Mouse (Mus musculus) forebrain, embryonic 13.5 days (tissue): ENCODE measurements around the gene Coro1b. TPM values are rescaled to one million over a fixed set of nuclear protein-coding genes. Genes with fewer than 3 reads are reported as not detected.
A peak's percentile ranks its signal among the peaks of the same experiment; 100 is the strongest.

Experiments used
- ATAC-seq: fragments of 200-750 bp; cut with Nextera tagmentation; 2 replicates; pipeline ENCODE4 v1.8.0; 2017
- H3K27ac ChIP-seq: fragments of 300-500 bp; sonication (generic); 2 replicates; pipeline ENCODE4 v1.5.1; 2015; ENCODE audit warnings: inconsistent platforms, mild to moderate bottlenecking, moderate library complexity
- H3K27me3 ChIP-seq: fragments of 300-500 bp; sonication (generic); 2 replicates; pipeline ENCODE4 v1.6.1; 2015; ENCODE audit warnings: mild to moderate bottlenecking, inconsistent platforms
- H3K36me3 ChIP-seq: fragments of 300-500 bp; sonication (generic); 2 replicates; pipeline ENCODE4 v1.6.1; 2015; ENCODE audit warnings: mild to moderate bottlenecking, inconsistent platforms; ENCODE audit not compliant: poor library complexity, severe bottlenecking
- H3K4me1 ChIP-seq: fragments of 300-500 bp; sonication (generic); 2 replicates; pipeline ENCODE4 v1.6.1; 2015; ENCODE audit warnings: inconsistent platforms
- H3K4me2 ChIP-seq: fragments of 300-500 bp; sonication (generic); 2 replicates; pipeline ENCODE4 v1.6.1; 2015; ENCODE audit warnings: inconsistent platforms, mild to moderate bottlenecking, moderate library complexity
- H3K4me3 ChIP-seq: fragments of 300-500 bp; sonication (generic); 2 replicates; pipeline ENCODE4 v1.5.1; 2015; ENCODE audit warnings: mild to moderate bottlenecking, inconsistent platforms
- H3K9ac ChIP-seq: fragments of 300-500 bp; sonication (generic); 2 replicates; pipeline ENCODE4 v1.6.1; 2015; ENCODE audit warnings: mild to moderate bottlenecking, inconsistent platforms
- H3K9me3 ChIP-seq: fragments of 300-500 bp; sonication (generic); replicated peaks from 2 replicates; pipeline ENCODE4 v1.6.1; 2016; ENCODE audit warnings: inconsistent platforms
- WGBS: fragments of 180-500 bp; shearing (Covaris S2); methylation state at CpG from one replicate; pipeline ENCODE4 v1.1.7; 2015; 5-methylcytosine and 5-hydroxymethylcytosine counted together
- polyA plus RNA-seq: library from polyadenylated mRNA; unstranded; fragments of >200 nt; fragmentation: Nextera tagmentation; extraction: Ambion mirVana; gene quantifications from 2 replicates; pipeline ENCODE4 v1.2.1, GENCODE M21; 2015

The Coro1b gene
- polyA plus RNA-seq, 1 experiment from 2014 or later = 126 TPM

DNA sequence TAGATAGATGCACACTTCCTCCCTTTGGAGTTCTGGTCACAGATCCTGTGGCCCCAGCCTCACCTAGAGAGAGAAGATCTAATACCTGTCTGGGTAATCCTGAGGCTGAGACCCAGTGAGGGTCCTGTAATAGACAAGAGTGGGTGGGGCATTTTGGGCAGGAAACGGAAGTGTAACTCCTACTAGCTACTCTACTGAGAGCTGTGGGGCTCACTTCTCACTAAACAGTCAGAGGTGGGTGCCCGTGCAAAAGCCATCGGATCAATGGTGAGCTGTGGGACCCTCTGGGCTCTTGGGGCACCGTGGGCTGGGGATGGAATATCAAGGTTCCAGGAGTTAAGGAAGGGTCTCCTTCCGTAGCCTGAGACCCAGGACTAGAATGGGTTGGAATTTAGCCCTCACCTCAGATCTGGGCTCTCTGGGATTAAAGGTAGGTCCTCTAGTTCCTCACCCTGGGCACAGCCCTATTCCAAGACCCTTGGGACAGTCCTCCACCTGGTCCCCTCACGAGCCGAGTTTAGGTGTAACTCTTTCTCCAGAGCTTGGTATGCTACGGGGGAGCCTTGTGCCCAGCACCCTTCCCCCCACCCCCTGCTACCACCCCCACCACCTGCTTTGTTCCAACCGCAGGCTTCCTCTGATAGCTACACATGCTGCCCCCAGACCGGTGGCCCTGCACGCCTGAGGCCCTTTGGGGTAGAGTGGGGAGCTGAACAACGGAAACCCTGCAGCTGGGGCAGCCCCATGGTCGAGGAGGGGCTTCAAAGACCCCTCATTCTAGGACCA, 6.2 kb downstream of the Coro1b start:
- no peak overlapping the region; the same call in 1 of the 2 replicates for H3K27ac ChIP-seq
- H3K9me3 ChIP-seq = no peaks in the 10 kb centered on the region
- peaks cover 5% of the 10 kb centered on the region for H3K4me1 ChIP-seq
- no peaks in the 10 kb centered on the region for H3K27me3 ChIP-seq
- no peak overlapping the region for H3K4me3 ChIP-seq
- H3K4me2 ChIP-seq = no peak overlapping the region
- 85% methylated on average over 13 of the region's 13 CpGs for WGBS
- H3K9ac ChIP-seq = no peak overlapping the region
- H3K36me3 ChIP-seq = peaks cover 87% of the 10 kb centered on the region
- 0 out of 2 replicates have a peak, but pooled peaks have one; percentile 14 for ATAC-seq

DNA sequence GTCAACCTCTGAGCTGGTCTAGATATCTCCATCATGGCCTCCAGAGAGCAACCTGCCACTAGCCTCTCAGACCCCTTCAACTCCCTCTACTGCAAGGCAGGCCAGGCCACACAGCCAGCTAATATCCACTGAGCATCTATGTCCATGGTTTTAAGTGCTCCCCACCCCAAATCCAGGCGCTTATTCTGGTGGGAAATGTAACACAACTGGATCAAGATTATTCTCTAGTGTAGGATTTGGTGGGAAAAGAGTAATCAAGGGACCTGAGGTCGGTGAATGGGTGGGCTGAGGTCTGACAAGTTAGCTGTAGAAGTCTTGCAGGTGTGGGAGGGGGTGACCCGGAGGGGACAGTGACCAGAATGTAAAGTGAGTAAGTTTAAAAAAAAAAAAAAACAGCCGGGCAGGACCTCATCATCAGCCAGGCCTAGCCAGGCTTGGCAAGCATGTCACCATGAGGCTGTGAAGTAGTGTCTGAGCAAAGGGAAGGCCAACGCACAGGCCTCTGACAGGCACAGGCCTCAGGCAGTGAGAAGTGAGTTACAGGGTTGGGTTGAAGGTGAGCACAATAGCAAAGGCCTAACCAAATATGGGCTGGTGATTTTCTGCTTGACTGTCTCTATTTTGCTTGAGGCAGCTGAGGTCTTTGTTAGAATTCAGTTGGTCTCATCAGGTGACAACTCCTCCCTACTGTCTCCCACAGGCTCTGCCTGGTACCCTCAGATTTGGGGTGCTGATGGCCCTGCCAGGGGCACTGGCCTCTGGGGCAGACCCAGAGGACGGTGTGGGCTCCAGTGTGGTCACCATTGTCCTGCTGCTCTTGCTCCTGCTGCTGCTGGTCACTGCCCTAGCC, 7.0 kb downstream of the Coro1b start:
- no peak overlapping the region for H3K9ac ChIP-seq
- no peaks in the 10 kb centered on the region for H3K27me3 ChIP-seq
- no peaks in the 10 kb centered on the region for H3K4me1 ChIP-seq
- WGBS = 67% methylated on average over 6 of the region's 6 CpGs
- H3K27ac ChIP-seq = no peak overlapping the region; the same call in 1 of the 2 replicates
- no peak for ATAC-seq
- H3K4me2 ChIP-seq = no peak overlapping the region
- H3K36me3 ChIP-seq = peaks cover 86% of the 10 kb centered on the region
- H3K9me3 ChIP-seq = no peaks in the 10 kb centered on the region
- no peak overlapping the region for H3K4me3 ChIP-seq

- H3K27me3 ChIP-seq = no peaks in the 10 kb centered on the region
- no peak overlapping the region; the same call in 1 of the 2 replicates for H3K27ac ChIP-seq
- H3K4me2 ChIP-seq = no peak overlapping the region
- no peak overlapping the region for H3K4me3 ChIP-seq
- peaks cover 86% of the 10 kb centered on the region for H3K36me3 ChIP-seq
- ATAC-seq = no peak
- H3K9me3 ChIP-seq = no peaks in the 10 kb centered on the region
- WGBS = 69% methylated on average over 18 of the region's 20 CpGs
- no peaks in the 10 kb centered on the region for H3K4me1 ChIP-seq
- no peak overlapping the region for H3K9ac ChIP-seq
These were observed 7.7 kb downstream of the Coro1b start for GRCm38 (mm10) chr19:4156073-4156579.

DNA sequence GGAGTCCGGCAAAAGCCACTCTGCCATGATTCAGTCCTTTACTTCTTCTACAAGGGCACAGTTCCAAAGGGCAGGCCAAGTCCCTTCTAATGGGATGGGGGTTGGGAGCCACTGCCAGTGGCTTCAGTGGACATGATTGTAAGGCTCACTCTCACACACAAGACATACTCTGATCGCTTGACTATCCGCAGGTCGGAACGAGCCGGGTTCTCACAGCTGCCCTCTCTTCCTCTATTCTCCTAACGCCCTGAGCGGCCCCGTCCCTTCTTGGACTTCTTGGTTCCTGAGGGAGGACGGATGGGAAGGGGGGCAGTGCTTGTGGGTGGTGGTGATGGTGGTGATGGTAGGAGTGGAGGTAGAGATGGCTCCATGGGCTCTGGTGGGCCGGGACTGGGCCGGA, 8.4 kb downstream of the Coro1b start:
- no peak overlapping the region for H3K4me2 ChIP-seq
- H3K27me3 ChIP-seq = no peaks in the 10 kb centered on the region
- no peak for ATAC-seq
- no peaks in the 10 kb centered on the region for H3K4me1 ChIP-seq
- H3K9me3 ChIP-seq = no peaks in the 10 kb centered on the region
- H3K27ac ChIP-seq = no peak overlapping the region
- H3K4me3 ChIP-seq = no peak overlapping the region
- H3K9ac ChIP-seq = no peak overlapping the region
- H3K36me3 ChIP-seq = peaks cover 88% of the 10 kb centered on the region
- WGBS = 90% methylated on average over 12 of the region's 12 CpGs

GRCm38 (mm10) chr19:4159049-4159448, 10.6 kb downstream of the Coro1b start:
- no peak for ATAC-seq
- no peaks in the 10 kb centered on the region for H3K27me3 ChIP-seq
- no peak overlapping the region for H3K4me2 ChIP-seq
- peaks cover 13% of the 10 kb centered on the region for H3K4me1 ChIP-seq
- H3K27ac ChIP-seq = no peak overlapping the region
- H3K9me3 ChIP-seq = no peaks in the 10 kb centered on the region
- H3K36me3 ChIP-seq = peaks cover 67% of the 10 kb centered on the region
- no peak overlapping the region for H3K9ac ChIP-seq
- no peak overlapping the region for H3K4me3 ChIP-seq
- WGBS = 94% methylated on average over 8 of the region's 8 CpGs

GRCm38 (mm10) chr19:4162646-4163542, 14.5 kb downstream of the Coro1b start, which contains the start of gene Rps6kb2:
TSS of gene Rps6kb2 (minus strand) at chr19:4163354.
- Histone ChIP-seq H3K4me1 (peaks cover 13% of the 10 kb centered on the region), H3K4me2 (peak within 1 kb of the TSS; percentile 86), H3K9me3 (no peaks in the 10 kb centered on the region), H3K36me3 (peaks cover 39% of the 10 kb centered on the region), H3K27ac (peak within 1 kb of the TSS; percentile 74; the same call in 1 of the 2 replicates), H3K4me3 (peak within 1 kb of the TSS; percentile 66), H3K27me3 (no peaks in the 10 kb centered on the region), H3K9ac (peak within 1 kb of the TSS; percentile 80)
- WGBS = 7% methylated on average over 42 of the region's 42 CpGs
- ATAC-seq = peak; percentile 90

GRCm38 (mm10) chr19:4163543-4163887, 15.1 kb downstream of the Coro1b start:
- Histone ChIP-seq H3K36me3 (peaks cover 33% of the 10 kb centered on the region), H3K9me3 (no peaks in the 10 kb centered on the region), H3K4me1 (peaks cover 13% of the 10 kb centered on the region), H3K9ac (peak overlapping the region; percentile 80), H3K4me3 (peak overlapping the region; percentile 66), H3K4me2 (peak overlapping the region; percentile 86), H3K27me3 (no peaks in the 10 kb centered on the region), H3K27ac (peak overlapping the region; percentile 74; the same call in 1 of the 2 replicates)
- WGBS = 30% methylated on average over 4 of the region's 4 CpGs
- no peak; the same call in 1 of the 2 replicates for ATAC-seq

GRCm38 (mm10) chr19:4164100-4164499, 15.7 kb downstream of the Coro1b start:
- H3K9ac ChIP-seq = no peak overlapping the region
- H3K9me3 ChIP-seq = no peaks in the 10 kb centered on the region
- no peak overlapping the region; the same call in 1 of the 2 replicates for H3K27ac ChIP-seq
- H3K4me1 ChIP-seq = peaks cover 15% of the 10 kb centered on the region
- no peak for ATAC-seq
- no peak overlapping the region for H3K4me3 ChIP-seq
- 89% methylated on average over 3 of the region's 3 CpGs for whole genome bisulfite sequencing
- H3K36me3 ChIP-seq = peaks cover 27% of the 10 kb centered on the region
- no peak overlapping the region for H3K4me2 ChIP-seq
- no peaks in the 10 kb centered on the region for H3K27me3 ChIP-seq

- no peak for ATAC-seq
- no peaks in the 10 kb centered on the region for H3K9me3 ChIP-seq
- peaks cover 21% of the 10 kb centered on the region for H3K36me3 ChIP-seq
- H3K9ac ChIP-seq = no peak overlapping the region
- peaks cover 16% of the 10 kb centered on the region for H3K4me1 ChIP-seq
- H3K4me2 ChIP-seq = no peak overlapping the region
- H3K27ac ChIP-seq = no peak overlapping the region
- no peaks in the 10 kb centered on the region for H3K27me3 ChIP-seq
- no peak overlapping the region for H3K4me3 ChIP-seq
- 81% methylated on average over 2 of the region's 2 CpGs for WGBS
These were observed 16.3 kb downstream of the Coro1b start for GRCm38 (mm10) chr19:4164721-4165120.

DNA sequence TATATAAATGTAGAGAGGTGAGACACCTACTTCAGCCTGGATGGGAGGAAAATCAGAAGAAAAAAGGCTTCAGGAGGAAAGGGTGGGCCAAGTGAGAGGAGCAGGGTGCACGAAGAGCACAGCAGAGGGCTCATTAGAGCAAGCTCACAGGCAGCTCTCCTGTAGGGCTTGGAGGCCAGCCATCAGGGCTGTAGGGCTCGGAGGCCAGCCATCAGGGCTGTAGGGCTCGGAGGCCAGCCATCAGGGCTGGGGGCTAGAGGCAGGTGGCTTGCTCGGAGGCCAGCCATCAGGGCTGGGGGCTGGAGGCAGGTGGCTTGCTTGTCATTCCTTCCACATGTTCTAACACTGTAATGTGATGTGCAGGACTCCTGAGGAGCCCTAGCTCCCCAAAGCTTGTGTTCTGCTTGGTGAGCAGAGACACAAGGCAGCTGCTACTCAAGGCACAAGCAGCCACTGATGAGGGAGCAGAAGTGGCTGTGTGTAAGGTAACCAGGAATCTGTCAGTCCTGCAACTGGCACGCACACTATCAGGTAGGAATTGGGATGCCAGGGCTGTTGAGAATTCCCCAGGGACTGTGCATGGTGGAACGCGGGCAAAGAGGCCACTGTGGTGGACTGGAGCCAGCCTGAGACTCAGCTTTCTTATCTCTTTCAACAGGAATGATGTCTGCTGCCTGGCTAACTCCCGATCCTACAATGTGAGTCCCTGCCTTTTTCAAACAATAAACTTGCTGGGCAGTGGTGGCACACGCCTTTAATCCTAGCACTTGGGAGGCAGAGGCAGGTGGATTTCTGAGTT, 18.5 kb downstream of the Coro1b start:
- no peak for ATAC-seq
- Histone ChIP-seq H3K9me3 (no peaks in the 10 kb centered on the region), H3K4me3 (no peak overlapping the region), H3K27me3 (no peaks in the 10 kb centered on the region), H3K4me2 (no peak overlapping the region), H3K9ac (0 out of 2 replicates have a peak overlapping the region, but pooled peaks have one; percentile 5), H3K27ac (no peak overlapping the region), H3K4me1 (peaks cover 23% of the 10 kb centered on the region), H3K36me3 (peaks cover 1% of the 10 kb centered on the region; the same call in 1 of the 2 replicates)
- 83% methylated on average over 9 of the region's 9 CpGs for WGBS
